Mouse (Mus musculus) regulatory T cell (primary cell): ENCODE data around the gene Scaf1.

Experiments used
- in situ Hi-C: fragments of 300-600 bp; cut with MboI, MseI; formaldehyde crosslinking; loops from one replicate; pipeline ENCODE4 v1.15.1; 2025; ENCODE audit warnings: high pct_unique_total_duplicates

The Scaf1 gene

DNA sequence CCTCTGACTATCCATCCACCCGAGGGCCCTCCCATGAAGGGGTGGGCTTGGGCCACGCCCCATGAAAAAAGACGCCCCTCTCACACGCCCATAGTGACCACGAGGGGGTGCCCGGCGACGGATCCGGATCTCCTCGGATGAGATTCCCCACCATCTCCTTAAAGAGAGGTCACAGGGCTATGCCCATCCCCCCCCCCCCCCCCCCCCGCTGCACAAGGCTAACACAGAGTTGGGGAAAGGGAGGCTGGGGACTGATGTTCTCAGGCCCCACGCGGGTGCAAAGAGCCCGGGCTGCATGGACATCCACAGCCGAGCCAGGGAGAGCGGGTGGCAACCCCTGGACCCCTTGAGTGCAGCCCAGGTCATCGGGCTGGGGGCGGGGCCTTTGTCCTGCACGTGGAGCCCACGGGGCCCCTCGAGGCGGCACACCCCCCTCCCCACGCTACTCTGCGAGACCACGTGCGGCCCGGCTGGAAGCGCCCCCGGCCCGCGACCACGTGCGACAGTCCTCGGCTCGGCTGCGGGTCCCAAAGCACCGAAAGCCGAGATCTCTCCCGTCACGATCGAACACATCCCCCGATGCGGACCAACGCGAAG lies 30.5 kb downstream of the Scaf1 start:
- in situ Hi-C loops: no loop called here

DNA sequence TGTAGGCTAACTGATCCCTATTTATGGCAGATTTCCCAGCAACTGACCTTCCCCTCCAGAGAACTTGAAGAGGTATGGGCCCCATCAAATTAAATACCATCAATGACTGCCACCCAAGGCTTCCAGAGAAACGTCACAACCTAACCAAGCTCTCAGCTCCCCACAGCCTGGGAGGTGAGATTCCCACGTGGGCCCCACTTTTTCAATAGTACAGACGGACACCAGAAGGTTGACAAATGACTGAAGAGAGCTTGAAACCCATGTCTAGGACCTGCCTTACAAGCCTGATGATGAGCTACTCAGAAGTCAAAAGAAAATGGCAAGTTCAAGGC lies 31.4 kb downstream of the Scaf1 start:
- in situ Hi-C loops: no loop called here

DNA sequence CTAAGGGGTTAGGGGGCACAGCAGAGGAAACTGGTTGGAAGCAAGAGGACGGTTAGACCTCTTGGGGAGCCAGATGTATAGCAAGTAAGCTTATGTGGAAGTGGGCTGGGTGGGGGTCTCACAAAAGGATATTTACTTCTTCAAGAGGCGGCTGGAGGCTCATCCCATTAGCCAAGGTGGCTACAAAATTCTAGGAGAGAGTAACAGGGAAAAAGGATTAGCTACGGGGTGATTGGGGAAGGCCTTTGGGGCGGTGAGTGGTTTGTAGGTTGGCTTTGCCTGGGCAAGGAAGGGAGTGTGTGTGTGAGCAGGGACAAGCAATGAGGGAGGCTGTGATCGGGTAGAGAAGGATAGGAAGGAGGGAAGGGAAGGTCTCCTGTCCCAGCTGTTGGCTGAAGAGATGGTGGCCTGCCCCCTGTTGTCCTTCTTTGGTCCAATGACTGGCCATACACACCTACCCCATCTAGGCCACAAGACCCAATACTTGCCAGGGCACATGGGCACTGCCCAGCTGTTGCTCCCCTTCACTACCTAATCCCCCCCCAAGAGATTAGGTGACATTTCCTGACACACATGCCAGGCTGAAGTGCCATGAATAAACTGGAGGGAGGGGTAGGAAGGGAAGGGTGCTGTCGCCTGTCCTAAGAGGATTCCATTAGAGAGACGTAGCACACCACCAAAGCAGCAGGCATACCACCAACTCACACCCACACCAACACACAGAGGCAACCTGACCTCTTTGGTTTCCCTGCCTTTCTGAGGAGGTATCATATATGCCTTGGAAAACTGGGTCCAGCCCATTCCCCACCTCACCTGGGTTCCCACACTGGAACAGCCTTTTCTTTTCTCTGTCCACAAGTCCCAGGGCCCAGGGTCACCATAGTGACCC lies 32.0 kb downstream of the Scaf1 start:
- in situ Hi-C loops: no loop called here

GRCm38 (mm10) chr7:44983085-44983484 lies 33.1 kb downstream of the Scaf1 start:
- in situ Hi-C loops: no loop called here

- in situ Hi-C loops: no loop called here
Measured at GRCm38 (mm10) chr7:44981539-44981938, 34.6 kb downstream of the Scaf1 start.

DNA sequence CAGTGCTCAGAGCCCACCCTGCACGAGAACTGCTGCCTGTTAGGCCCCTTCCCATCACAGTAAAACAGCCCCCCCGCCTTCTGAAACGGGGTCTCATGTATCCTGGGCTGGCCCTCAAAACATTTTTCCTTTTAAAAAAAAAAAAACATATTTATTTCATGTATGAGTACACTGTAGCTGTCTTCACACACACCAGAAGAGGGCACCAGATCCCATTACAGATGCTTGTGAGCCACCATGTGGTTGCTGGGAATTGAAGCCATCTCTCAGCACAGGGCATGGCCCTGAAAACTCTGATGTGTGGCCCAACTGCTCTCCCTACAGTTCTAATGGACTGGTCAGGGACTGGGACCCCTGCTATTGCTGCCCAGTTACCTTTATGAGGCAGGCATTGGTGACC lies 37.9 kb downstream of the Scaf1 start:
- in situ Hi-C loops: no loop called here

DNA sequence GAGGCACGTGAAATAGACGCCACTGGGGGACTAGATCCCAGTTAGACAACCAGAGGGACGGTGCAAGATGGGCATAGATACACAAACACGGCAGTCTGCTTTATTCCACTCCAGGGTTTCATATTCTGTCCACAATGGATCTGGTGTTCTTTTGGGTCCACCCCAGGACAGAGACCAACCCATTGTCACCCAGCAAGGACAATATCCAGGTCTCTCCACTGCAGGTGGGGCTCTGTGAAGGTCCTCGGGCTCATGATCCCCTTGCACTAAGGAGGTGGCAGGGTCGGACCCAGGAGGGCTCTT lies 41.1 kb downstream of the Scaf1 start:
- in situ Hi-C loops: no loop called here

- in situ Hi-C loops: loop anchor here (25.0 kb wide), 1 partner anchor 1863 kb away; the partner anchor contains the start of gene Ldha
Measured at GRCm38 (mm10) chr7:44974383-44975116, 41.6 kb downstream of the Scaf1 start, which contains the start of gene Cpt1c. TSS of gene Cpt1c (minus strand) at chr7:44974851.

DNA sequence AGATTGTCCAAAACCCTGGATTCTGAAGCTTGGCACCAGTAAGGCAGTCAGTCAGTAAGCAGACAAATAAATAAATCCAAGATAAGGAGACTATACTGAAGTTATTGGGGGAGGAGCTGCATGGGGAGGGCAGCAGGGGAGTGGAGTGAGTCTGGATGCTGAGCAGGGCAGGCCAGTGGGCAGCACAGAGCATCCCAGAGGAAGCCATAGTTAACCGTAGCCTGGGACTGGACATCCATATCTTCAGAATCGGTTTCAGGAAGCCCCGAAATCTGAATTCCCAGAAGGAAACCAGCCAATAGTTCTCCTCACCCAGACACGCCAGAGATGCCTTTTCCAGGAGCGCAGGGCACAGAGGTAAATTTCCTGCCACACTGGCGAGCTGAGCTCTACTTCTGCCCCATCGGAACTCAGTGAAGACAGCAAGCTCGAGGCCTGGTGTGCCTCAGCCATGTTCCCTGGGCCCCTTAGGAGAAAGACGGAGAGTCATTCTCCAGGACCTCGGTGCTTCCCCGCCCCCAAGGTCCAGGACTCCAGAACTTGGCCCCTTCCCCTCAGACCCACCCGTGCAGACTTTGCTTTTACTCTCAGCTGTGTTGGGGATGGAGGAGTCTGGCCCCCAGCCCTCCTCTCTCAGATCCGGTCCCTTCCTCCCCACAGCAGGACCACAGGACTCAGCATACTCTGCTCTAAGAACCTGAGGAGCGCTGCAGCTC lies 42.6 kb downstream of the Scaf1 start:
- in situ Hi-C loops: loop anchor here (25.0 kb wide), 1 partner anchor 1864 kb away; the partner anchor contains the start of gene Ldha

- in situ Hi-C loops: loop anchor here (25.0 kb wide), 1 partner anchor 1866 kb away; the partner anchor contains the start of gene Ldha
Measured at GRCm38 (mm10) chr7:44971142-44971541, 45.0 kb downstream of the Scaf1 start.

GRCm38 (mm10) chr7:44970231-44970691 lies 45.9 kb downstream of the Scaf1 start:
- in situ Hi-C loops: loop anchor here (25.0 kb wide), 1 partner anchor 1867 kb away; the partner anchor contains the start of gene Ldha

DNA sequence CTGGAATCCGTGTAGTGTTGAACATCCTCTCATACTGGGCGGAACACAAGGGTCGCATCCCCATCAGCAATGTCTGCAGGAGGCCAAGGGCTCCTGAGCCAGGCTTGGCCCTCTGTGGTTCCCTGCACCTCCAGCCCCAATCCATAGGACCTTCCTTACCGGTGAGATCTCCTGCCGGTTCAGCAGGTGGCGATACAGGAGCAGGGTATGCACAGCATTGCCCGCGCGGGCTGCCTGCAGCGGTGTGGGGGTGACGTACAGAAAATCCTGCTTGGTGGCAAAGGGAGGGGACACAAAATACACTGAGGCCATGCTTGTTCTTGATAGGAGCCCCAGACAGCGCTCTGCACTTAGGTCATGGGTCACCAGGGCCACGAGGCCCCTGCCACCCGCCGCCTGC lies 49.5 kb downstream of the Scaf1 start:
- in situ Hi-C loops: loop anchor here (25.0 kb wide), 1 partner anchor 1871 kb away; the partner anchor contains the start of gene Ldha

GRCm38 (mm10) chr7:44965975-44966374 lies 50.2 kb downstream of the Scaf1 start:
- in situ Hi-C loops: loop anchor here (25.0 kb wide), 1 partner anchor 1871 kb away; the partner anchor contains the start of gene Ldha

DNA sequence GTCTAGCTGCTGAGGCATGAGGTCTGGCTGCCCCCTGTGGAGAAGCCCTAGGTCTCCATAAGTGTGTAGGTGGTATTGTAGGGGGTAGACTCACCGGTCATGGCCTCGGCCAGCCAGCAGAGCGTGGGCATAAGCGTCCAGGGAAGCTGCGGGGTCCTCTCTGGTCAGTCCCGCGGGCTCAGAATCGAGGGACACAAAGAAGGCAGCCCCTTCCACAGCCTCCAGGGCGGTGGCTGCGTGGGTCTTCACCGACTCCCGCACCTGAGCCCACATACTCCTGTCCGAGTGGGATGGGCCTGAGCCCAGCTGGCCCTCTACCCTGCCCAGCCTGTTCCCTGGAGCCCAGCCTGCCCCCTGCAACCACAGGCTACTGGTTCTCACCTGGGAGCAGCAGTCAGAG lies 51.2 kb downstream of the Scaf1 start:
- in situ Hi-C loops: loop anchor here (5.0 to 25.0 kb wide), 2 partner anchors 243 to 1872 kb away; partner anchors contain the start of gene Ldha

GRCm38 (mm10) chr7:44962831-44963230 lies 53.3 kb downstream of the Scaf1 start:
- in situ Hi-C loops: loop anchor here (5.0 to 25.0 kb wide), 2 partner anchors 241 to 1874 kb away; partner anchors contain the start of gene Ldha

DNA sequence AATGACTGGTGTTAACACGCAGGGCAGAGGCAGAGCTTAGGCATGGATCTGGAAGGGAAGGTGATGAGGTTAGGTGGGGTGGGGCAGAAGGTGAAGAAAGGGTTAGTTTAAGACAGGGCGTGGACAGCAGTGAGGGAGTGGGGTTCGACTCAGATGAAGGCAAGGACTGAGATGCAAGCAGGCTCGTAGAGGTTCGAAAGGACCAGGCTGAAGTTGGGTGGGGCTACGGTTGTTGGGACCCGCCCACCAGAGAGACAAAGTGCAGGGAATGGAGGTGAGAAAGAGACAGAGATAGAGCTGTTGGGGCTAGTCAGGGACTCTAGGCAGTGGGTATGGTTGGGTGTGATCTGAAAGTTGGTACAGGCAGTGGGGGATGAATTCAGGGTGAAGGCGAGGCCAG lies 53.8 kb downstream of the Scaf1 start:
- in situ Hi-C loops: loop anchor here (5.0 to 25.0 kb wide), 2 partner anchors 240 to 1875 kb away; partner anchors contain the start of gene Ldha

DNA sequence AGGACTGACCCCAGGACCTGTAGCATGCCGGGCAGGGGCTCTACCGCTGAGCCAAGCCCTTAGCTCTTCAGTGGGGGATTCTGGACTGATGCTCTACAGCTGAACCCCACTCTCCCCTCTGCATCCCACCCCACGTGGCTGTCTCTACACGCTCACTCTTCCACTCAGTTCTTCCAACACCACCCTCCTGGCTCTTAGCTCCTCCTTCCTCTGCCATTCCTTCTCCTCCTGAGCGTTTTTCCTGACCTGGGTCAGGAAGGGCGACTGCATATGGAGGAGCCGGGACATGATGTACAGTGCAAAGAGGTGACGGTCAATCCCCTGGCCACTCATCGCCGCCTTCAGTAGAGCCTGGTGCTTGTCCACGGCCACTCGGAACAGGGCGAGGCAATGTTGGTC lies 55.7 kb downstream of the Scaf1 start:
- in situ Hi-C loops: loop anchor here (5.0 to 25.0 kb wide), 2 partner anchors 238 to 1877 kb away; partner anchors contain the start of gene Ldha

DNA sequence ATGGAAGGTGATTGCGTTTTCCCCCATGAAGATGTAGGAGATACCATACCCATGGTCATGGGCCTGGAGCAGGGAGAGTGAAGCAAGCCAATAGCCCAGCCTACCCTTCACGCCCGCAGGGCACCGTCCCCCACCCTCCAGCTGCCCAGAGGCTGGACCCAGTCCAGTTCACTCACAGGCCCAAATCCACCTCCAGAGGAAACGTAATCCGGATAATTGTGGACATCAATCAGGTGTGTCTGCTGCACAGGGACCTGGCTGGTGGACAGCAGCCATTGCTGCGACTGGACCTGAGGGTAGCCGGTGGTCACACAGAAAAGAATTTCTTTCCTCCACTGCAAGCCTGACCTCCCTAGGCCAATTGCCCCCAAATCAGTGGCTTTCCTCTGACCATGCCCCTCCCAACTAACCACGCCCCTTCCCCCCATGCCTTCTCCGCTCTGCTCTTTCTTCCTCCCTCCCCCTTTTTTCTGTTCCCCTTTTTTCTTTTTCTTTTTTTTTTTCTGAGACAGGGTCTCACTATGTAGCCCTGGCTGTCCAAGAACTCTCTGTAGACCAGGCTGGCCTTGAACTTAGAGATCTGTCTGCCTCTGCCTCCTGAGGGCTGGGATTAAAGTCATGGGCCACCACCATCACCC lies 56.2 kb downstream of the Scaf1 start:
- in situ Hi-C loops: loop anchor here (5.0 to 25.0 kb wide), 2 partner anchors 238 to 1877 kb away; partner anchors contain the start of gene Ldha

DNA sequence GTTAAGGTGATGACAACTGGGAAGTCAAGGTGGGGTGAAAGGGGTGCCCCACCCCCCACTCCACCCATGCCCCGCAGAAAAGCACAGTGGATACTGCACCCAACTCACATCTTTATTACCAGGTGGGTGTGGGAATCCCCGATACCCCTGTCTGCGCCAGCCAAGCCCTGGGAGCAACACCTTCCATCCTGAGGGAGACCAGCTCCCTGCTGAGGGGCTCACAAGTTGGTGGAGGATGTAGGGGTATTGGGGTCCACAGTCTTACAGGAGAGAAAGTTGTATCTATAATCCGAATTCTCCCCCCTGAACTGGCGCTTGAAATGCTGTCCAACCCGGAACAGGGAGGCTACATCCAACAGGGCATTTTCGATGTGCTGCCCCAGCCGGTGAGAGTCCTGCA lies 56.9 kb downstream of the Scaf1 start:
- in situ Hi-C loops: loop anchor here (25.0 kb wide), 1 partner anchor 1878 kb away; the partner anchor contains the start of gene Ldha

DNA sequence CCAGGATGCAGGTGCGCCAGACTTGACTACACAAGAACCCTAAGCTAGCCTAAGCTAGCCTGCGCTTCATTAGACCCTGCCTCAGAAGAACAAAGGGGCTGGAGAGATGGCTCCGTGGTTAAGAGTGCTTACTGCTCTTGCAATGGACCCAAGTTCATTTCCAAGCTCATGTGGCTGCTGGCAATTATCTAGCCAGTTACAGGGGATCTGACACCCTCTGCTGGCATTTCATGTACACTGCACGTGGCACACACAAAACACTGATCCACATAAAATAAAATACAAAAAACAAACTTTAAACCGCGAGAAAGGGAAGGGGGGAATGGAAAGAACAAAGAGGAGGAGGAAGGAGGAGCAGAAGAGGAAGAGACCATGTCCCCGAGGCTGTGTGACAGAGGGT lies 58.0 kb downstream of the Scaf1 start:
- in situ Hi-C loops: loop anchor here (25.0 kb wide), 1 partner anchor 1879 kb away; the partner anchor contains the start of gene Ldha
